Mouse (Mus musculus) forebrain, embryonic 10.5 days (tissue): ENCODE results near the gene Gm49384. TPM values are rescaled to one million over a fixed set of nuclear protein-coding genes. Genes with fewer than 3 reads are reported as not detected.
A peak's percentile ranks its signal among the peaks of the same experiment; 100 is the strongest.

Experiments
- DNase-seq: peaks from one replicate; pipeline ENCODE4 v3.0.0-alpha.2; 2017; ENCODE audit warnings: low spot score; ENCODE audit errors: extremely low spot score
- H3K27ac ChIP-seq: fragments of 300-500 bp; sonication (generic); 2 replicates; pipeline ENCODE4 v1.5.1; 2016; ENCODE audit warnings: mild to moderate bottlenecking
- H3K27me3 ChIP-seq: fragments of 300-500 bp; sonication (generic); 2 replicates; pipeline ENCODE4 v1.6.1; 2016; ENCODE audit warnings: mild to moderate bottlenecking; ENCODE audit not compliant: poor library complexity, severe bottlenecking
- H3K36me3 ChIP-seq: fragments of 300-500 bp; sonication (generic); replicated peaks from 2 replicates; pipeline ENCODE4 v1.6.1; 2016; ENCODE audit warnings: mild to moderate bottlenecking, moderate library complexity
- H3K4me1 ChIP-seq: fragments of 300-500 bp; sonication (generic); 2 replicates; pipeline ENCODE4 v1.6.1; 2016
- H3K4me3 ChIP-seq: fragments of 300-500 bp; sonication (generic); 2 replicates; pipeline ENCODE4 v1.5.1; 2016; ENCODE audit warnings: mild to moderate bottlenecking, moderate library complexity
- H3K9me3 ChIP-seq: fragments of 300-500 bp; sonication (generic); 2 replicates; pipeline ENCODE4 v1.6.1; 2016; ENCODE audit warnings: mild to moderate bottlenecking, moderate library complexity
- WGBS: fragments of 180-500 bp; shearing (Covaris S2); methylation state at CpG from one replicate; pipeline ENCODE4 v1.1.7; 2016; 5-methylcytosine and 5-hydroxymethylcytosine counted together
- polyA plus RNA-seq: library from polyadenylated mRNA; unstranded; fragments of >200 nt; fragmentation: Nextera tagmentation; extraction: Ambion mirVana; gene quantifications from 2 replicates; pipeline ENCODE4 v1.2.1, GENCODE M21; 2016

The Gm49384 gene
- polyA plus RNA-seq, 1 experiment from 2014 or later = 51.8 TPM

- peak; percentile 77 for DNase-seq
- no peaks in the 10 kb centered on the region for H3K9me3 ChIP-seq
- under 1% methylated on average over 75 of the region's 75 CpGs for WGBS
- no peaks in the 10 kb centered on the region for H3K27me3 ChIP-seq
- H3K36me3 ChIP-seq = peaks cover 50% of the 10 kb centered on the region
- peaks cover 37% of the 10 kb centered on the region for H3K4me1 ChIP-seq
- H3K4me3 ChIP-seq = peak within 1 kb of the TSS; percentile 83
- H3K27ac ChIP-seq = peak within 1 kb of the TSS; percentile 94
These were observed 7.4 kb downstream of the Gm49384 start, which contains the start of gene Gm49383 for GRCm38 (mm10) chr12:69196444-69197377. Gene Gm49383 (minus strand): TSS chr12:69197104.

GRCm38 (mm10) chr12:69192637-69193036 is 11.4 kb downstream of the Gm49384 start:
- 97% methylated on average over 2 of the region's 2 CpGs for WGBS
- no peaks in the 10 kb centered on the region for H3K9me3 ChIP-seq
- peaks cover 20% of the 10 kb centered on the region for H3K4me1 ChIP-seq
- DNase-seq = no peak
- H3K4me3 ChIP-seq = no peak overlapping the region
- no peaks in the 10 kb centered on the region for H3K27me3 ChIP-seq
- H3K27ac ChIP-seq = no peak overlapping the region
- H3K36me3 ChIP-seq = peaks cover 61% of the 10 kb centered on the region

- Histone ChIP-seq H3K27me3 (no peaks in the 10 kb centered on the region), H3K27ac (no peak overlapping the region), H3K9me3 (no peaks in the 10 kb centered on the region), H3K4me3 (no peak overlapping the region), H3K36me3 (peaks cover 68% of the 10 kb centered on the region), H3K4me1 (peaks cover 28% of the 10 kb centered on the region)
- DNase-seq = no peak
- 89% methylated on average over 5 of the region's 5 CpGs for WGBS
These were observed 12.7 kb downstream of the Gm49384 start for GRCm38 (mm10) chr12:69191396-69191795.

- H3K4me1 ChIP-seq = peaks cover 27% of the 10 kb centered on the region
- 93% methylated on average over 1 of the region's 1 CpGs for WGBS
- no peaks in the 10 kb centered on the region for H3K27me3 ChIP-seq
- H3K9me3 ChIP-seq = no peaks in the 10 kb centered on the region
- no peak overlapping the region for H3K27ac ChIP-seq
- no peak for DNase-seq
- peaks cover 69% of the 10 kb centered on the region for H3K36me3 ChIP-seq
- no peak overlapping the region for H3K4me3 ChIP-seq
These were observed 13.5 kb downstream of the Gm49384 start for GRCm38 (mm10) chr12:69190522-69190921.

- peaks cover 71% of the 10 kb centered on the region for H3K36me3 ChIP-seq
- H3K27ac ChIP-seq = no peak overlapping the region
- H3K4me1 ChIP-seq = peaks cover 27% of the 10 kb centered on the region
- H3K9me3 ChIP-seq = no peaks in the 10 kb centered on the region
- H3K4me3 ChIP-seq = no peak overlapping the region
- H3K27me3 ChIP-seq = no peaks in the 10 kb centered on the region
- DNase-seq = no peak
- 90% methylated on average over 9 of the region's 9 CpGs for WGBS
These were observed 14.0 kb downstream of the Gm49384 start for GRCm38 (mm10) chr12:69190074-69190473.

GRCm38 (mm10) chr12:69186811-69187471 is 17.1 kb downstream of the Gm49384 start:
- H3K27ac ChIP-seq = no peak overlapping the region
- no peak for DNase-seq
- no peak overlapping the region; the same call in 1 of the 2 replicates for H3K4me3 ChIP-seq
- H3K36me3 ChIP-seq = peaks cover 58% of the 10 kb centered on the region
- WGBS = 79% methylated on average over 5 of the region's 5 CpGs
- no peaks in the 10 kb centered on the region for H3K9me3 ChIP-seq
- peaks cover 38% of the 10 kb centered on the region for H3K4me1 ChIP-seq
- H3K27me3 ChIP-seq = no peaks in the 10 kb centered on the region

GRCm38 (mm10) chr12:69185371-69185770 is 18.7 kb downstream of the Gm49384 start:
- H3K27me3 ChIP-seq = no peaks in the 10 kb centered on the region
- peak overlapping the region; percentile 89 for H3K4me3 ChIP-seq
- peaks cover 38% of the 10 kb centered on the region for H3K4me1 ChIP-seq
- peaks cover 55% of the 10 kb centered on the region for H3K36me3 ChIP-seq
- H3K9me3 ChIP-seq = no peaks in the 10 kb centered on the region
- DNase-seq = no peak
- peak overlapping the region; percentile 95; the same call in 1 of the 2 replicates for H3K27ac ChIP-seq
- 82% methylated on average over 7 of the region's 7 CpGs for WGBS

GRCm38 (mm10) chr12:69184342-69185295 is 19.4 kb downstream of the Gm49384 start:
- DNase-seq = peak; percentile 61
- H3K27me3 ChIP-seq = no peaks in the 10 kb centered on the region
- H3K4me1 ChIP-seq = peaks cover 38% of the 10 kb centered on the region
- H3K4me3 ChIP-seq = peak overlapping the region; percentile 89
- H3K36me3 ChIP-seq = peaks cover 50% of the 10 kb centered on the region
- H3K9me3 ChIP-seq = no peaks in the 10 kb centered on the region
- WGBS = 3% methylated on average over 82 of the region's 86 CpGs
- peak overlapping the region; percentile 95 for H3K27ac ChIP-seq

GRCm38 (mm10) chr12:69183583-69184308 is 20.3 kb downstream of the Gm49384 start, which contains the start of the genes Rpl36al and Mgat2:
Gene Rpl36al (minus strand): TSS chr12:69184083.
Gene Mgat2 (plus strand): TSS chr12:69184157.
- WGBS = under 1% methylated on average over 84 of the region's 84 CpGs
- Histone ChIP-seq H3K27me3 (no peaks in the 10 kb centered on the region), H3K4me3 (peak within 1 kb of the TSS; percentile 89), H3K27ac (peak within 1 kb of the TSS; percentile 95), H3K36me3 (peaks cover 50% of the 10 kb centered on the region), H3K9me3 (no peaks in the 10 kb centered on the region), H3K4me1 (peaks cover 38% of the 10 kb centered on the region)
- DNase-seq = peak; percentile 94

GRCm38 (mm10) chr12:69181800-69182199 is 22.3 kb downstream of the Gm49384 start:
- DNase-seq = no peak
- 91% methylated on average over 4 of the region's 4 CpGs for WGBS
- H3K27me3 ChIP-seq = no peaks in the 10 kb centered on the region

GRCm38 (mm10) chr12:69179371-69179770 is 24.7 kb downstream of the Gm49384 start:
- no peak for DNase-seq
- Histone ChIP-seq H3K27me3 (no peaks in the 10 kb centered on the region), H3K4me1 (peaks cover 10% of the 10 kb centered on the region), H3K4me3 (no peak overlapping the region), H3K36me3 (peaks cover 74% of the 10 kb centered on the region), H3K27ac (no peak overlapping the region), H3K9me3 (no peaks in the 10 kb centered on the region)
- 78% methylated on average over 12 of the region's 12 CpGs for WGBS

More at GRCm38 (mm10) chr12:69181800-69182199, 22.3 kb downstream of the Gm49384 start:
- no peaks in the 10 kb centered on the region for H3K9me3 ChIP-seq
- H3K36me3 ChIP-seq = peaks cover 53% of the 10 kb centered on the region
- H3K27ac ChIP-seq = no peak overlapping the region
- peaks cover 31% of the 10 kb centered on the region for H3K4me1 ChIP-seq
- no peak overlapping the region for H3K4me3 ChIP-seq
